Mouse (Mus musculus) myocyte (in vitro differentiated cells): ENCODE results near the gene Col4a2. TPM values are rescaled to one million over a fixed set of nuclear protein-coding genes. Genes with fewer than 3 reads are reported as not detected.
A peak's percentile ranks its signal among the peaks of the same experiment; 100 is the strongest.

Experiments
- H3K27me3 ChIP-seq: one replicate; pipeline ENCODE4 v1.6.1; 2011; ENCODE audit not compliant: control insufficient read depth, insufficient read depth, insufficient read length
- H3K36me3 ChIP-seq: one replicate; pipeline ENCODE4 v1.6.1; 2011; ENCODE audit not compliant: control insufficient read depth, insufficient read depth
- H3K4me2 ChIP-seq: one replicate; pipeline ENCODE4 v1.6.1; 2011; ENCODE audit warnings: low read depth, control low read depth
- H3K4me3 ChIP-seq: one replicate; pipeline ENCODE4 v1.5.1; 2011; ENCODE audit warnings: mild to moderate bottlenecking, control low read depth, moderate library complexity
- H3K79me2 ChIP-seq: one replicate; pipeline ENCODE4 v1.6.1; 2011; ENCODE audit not compliant: control insufficient read depth, insufficient read depth
- H3ac ChIP-seq: one replicate; pipeline ENCODE4 v1.6.1; 2011; ENCODE audit not compliant: control insufficient read depth, insufficient read length
- CEBPB ChIP-seq: IDR thresholded peaks from 2 replicates; pipeline ENCODE4 v1.6.1; 2011; ENCODE audit warnings: mild to moderate bottlenecking, moderate library complexity; ENCODE audit not compliant: poor library complexity, insufficient read depth, severe bottlenecking
- E2F4 ChIP-seq: IDR thresholded peaks from one replicate; pipeline ENCODE4 v1.6.1; 2011; ENCODE audit warnings: mild to moderate bottlenecking, control low read depth, moderate library complexity; ENCODE audit not compliant: insufficient read depth
- MAX ChIP-seq: IDR thresholded peaks from one replicate; pipeline ENCODE4 v1.6.1; 2011; ENCODE audit warnings: low read depth, mild to moderate bottlenecking, control low read depth
- MYOD1 ChIP-seq, 3 experiments: IDR thresholded peaks; one replicate each; pipeline ENCODE4 v1.6.1; 2011; ENCODE audit warnings: control low read depth in 2 of 3, low read depth in 2 of 3, mild to moderate bottlenecking in 2 of 3, moderate library complexity in 1 of 3; ENCODE audit not compliant: insufficient read length in 2 of 3, control insufficient read depth in 1 of 3
- MYOG ChIP-seq, 3 experiments: IDR thresholded peaks; one replicate each; pipeline ENCODE4 v1.6.1; 2011; ENCODE audit warnings: control low read depth in 2 of 3, low read depth in 2 of 3, mild to moderate bottlenecking in 2 of 3; ENCODE audit not compliant: insufficient read length in 2 of 3, control insufficient read depth in 1 of 3, insufficient read depth in 1 of 3
- POLR2A ChIP-seq: IDR thresholded peaks from one replicate; pipeline ENCODE4 v1.6.1; 2011; ENCODE audit warnings: low read depth, mild to moderate bottlenecking, control low read depth, moderate library complexity; ENCODE audit not compliant: insufficient read length
- POLR2AphosphoS2 ChIP-seq: IDR thresholded peaks from one replicate; pipeline ENCODE4 v1.6.1; 2011; ENCODE audit warnings: low read depth, control low read depth; ENCODE audit not compliant: insufficient read length
- REST ChIP-seq: IDR thresholded peaks from one replicate; pipeline ENCODE4 v1.6.1; 2011; ENCODE audit warnings: mild to moderate bottlenecking, control low read depth, moderate library complexity; ENCODE audit not compliant: insufficient read depth, insufficient read length
- SRF ChIP-seq: IDR thresholded peaks from one replicate; pipeline ENCODE4 v1.6.1; 2011; ENCODE audit warnings: low read depth; ENCODE audit not compliant: control insufficient read depth, insufficient read length
- TCF12 ChIP-seq: IDR thresholded peaks from one replicate; pipeline ENCODE4 v1.6.1; 2011; ENCODE audit warnings: mild to moderate bottlenecking, control low read depth; ENCODE audit not compliant: poor library complexity, insufficient read depth, severe bottlenecking
- TCF3 ChIP-seq: IDR thresholded peaks from one replicate; pipeline ENCODE4 v1.6.1; 2011; ENCODE audit warnings: low read depth, control low read depth; ENCODE audit not compliant: insufficient read length
- USF1 ChIP-seq: IDR thresholded peaks from one replicate; pipeline ENCODE4 v1.6.1; 2011; ENCODE audit warnings: low read depth, mild to moderate bottlenecking, control low read depth, moderate library complexity
- polyA plus RNA-seq: library from polyadenylated mRNA; unstranded; fragments of >200 nt; fragmentation: generic; extraction: Trizol; gene quantifications from one replicate; pipeline ENCODE4 v1.2.1, GENCODE M21; 2012; ENCODE audit warnings: missing spikeins

Col4a2 gene
- polyA plus RNA-seq, 1 experiment, result 47.3 TPM

DNA sequence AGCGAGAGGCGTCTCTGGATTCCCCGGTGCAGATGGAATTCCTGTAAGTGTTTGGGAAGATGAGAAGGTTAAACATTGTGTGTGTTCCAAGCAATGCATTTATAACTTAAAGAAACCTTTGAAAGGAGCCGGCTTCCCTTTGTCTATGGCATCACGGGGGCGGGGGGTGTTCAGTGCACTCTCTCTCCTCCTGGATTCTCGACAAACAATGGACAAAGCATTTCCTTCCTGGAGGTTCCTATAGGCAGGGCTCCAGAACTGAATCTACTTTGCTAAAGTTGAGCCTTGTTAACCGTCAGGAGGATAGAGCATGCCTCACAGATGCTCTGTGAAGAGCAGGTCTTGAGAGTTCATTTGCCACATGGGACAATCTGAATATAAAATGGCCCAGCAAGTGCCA is 87.1 kb downstream of the Col4a2 start:
- Histone ChIP-seq H3K36me3 (peaks cover 5% of the 10 kb centered on the region), H3K4me3 (no peak overlapping the region)
- TF ChIP-seq MAX (no peak), POLR2AphosphoS2 (no peak), E2F4 (no peak), MYOG (IDR thresholded peaks at IDR 0.05; ENCODE audit: control insufficient read depth in 1 of 3, insufficient read depth in 1 of 3, insufficient read length in 2 of 3, low read depth in 2 of 3) (no peak), TCF3 (no peak), POLR2A (no peak), TCF12 (no peak), USF1 (no peak), CEBPB (no peak), REST (no peak), MYOD1 (IDR thresholded peaks at IDR 0.05; ENCODE audit: control insufficient read depth in 1 of 3, insufficient read length in 2 of 3, low read depth in 2 of 3) (no peak), SRF (no peak)

DNA sequence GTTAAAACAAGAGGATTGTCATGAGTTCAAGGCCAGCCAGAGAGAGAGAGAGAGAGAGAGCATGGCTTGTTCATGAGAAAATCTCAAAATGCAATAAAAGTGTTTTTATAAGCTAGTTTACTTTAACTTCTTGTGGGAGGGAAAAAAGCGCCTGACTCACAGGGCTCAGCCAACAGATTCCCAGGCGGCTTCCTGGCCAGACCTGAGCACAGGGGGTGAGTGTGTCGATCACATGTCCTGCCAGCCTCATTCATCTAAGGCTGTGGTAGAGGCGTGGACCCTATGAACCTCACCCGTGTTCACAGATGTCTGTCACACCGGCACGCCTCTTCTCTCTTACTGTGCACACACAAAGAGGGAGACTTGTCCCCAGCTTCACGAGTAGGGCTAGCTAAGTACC is 87.6 kb downstream of the Col4a2 start:
- peak; percentile 38 for TF ChIP-seq USF1
- no peak for TF ChIP-seq POLR2AphosphoS2
- Histone ChIP-seq H3K4me3 (no peak overlapping the region), H3K4me2 (no peak overlapping the region), H3K36me3 (peaks cover 5% of the 10 kb centered on the region), H3K79me2 (no peaks in the 10 kb centered on the region), H3ac (no peak overlapping the region), H3K27me3 (no peaks in the 10 kb centered on the region)

More for the DNA sequence above, 87.1 kb downstream of the Col4a2 start:
- Histone ChIP-seq H3ac (no peak overlapping the region), H3K79me2 (no peaks in the 10 kb centered on the region), H3K27me3 (no peaks in the 10 kb centered on the region), H3K4me2 (no peak overlapping the region)

DNA sequence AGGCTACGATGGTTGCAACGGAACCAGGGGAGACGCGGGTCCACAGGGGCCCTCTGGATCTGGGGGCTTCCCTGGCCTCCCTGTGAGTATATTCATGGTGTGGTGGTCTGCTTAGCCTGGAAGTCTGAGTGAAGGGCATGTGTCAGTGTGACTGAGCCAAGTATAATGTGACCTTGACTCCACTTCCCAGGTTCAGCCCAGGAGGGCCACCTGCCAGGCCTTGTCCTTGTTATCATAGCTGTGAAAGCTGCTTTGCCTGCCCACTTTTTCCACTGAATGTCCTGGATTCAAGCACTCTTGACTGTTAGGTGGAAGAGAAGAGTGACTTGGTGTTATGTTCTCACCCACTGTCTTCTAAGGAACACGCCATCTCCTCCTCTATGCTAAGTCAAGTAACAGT is 88.6 kb downstream of the Col4a2 start:
- Histone ChIP-seq H3K36me3 (peaks cover 5% of the 10 kb centered on the region), H3K79me2 (no peaks in the 10 kb centered on the region), H3K27me3 (no peaks in the 10 kb centered on the region), H3ac (no peak overlapping the region), H3K4me2 (no peak overlapping the region), H3K4me3 (no peak overlapping the region)
- TF ChIP-seq POLR2AphosphoS2 (no peak), MYOD1 (IDR thresholded peaks at IDR 0.05; ENCODE audit: control insufficient read depth in 1 of 3, insufficient read length in 2 of 3, low read depth in 2 of 3) (no peak), USF1 (no peak), TCF12 (no peak), TCF3 (no peak)

DNA sequence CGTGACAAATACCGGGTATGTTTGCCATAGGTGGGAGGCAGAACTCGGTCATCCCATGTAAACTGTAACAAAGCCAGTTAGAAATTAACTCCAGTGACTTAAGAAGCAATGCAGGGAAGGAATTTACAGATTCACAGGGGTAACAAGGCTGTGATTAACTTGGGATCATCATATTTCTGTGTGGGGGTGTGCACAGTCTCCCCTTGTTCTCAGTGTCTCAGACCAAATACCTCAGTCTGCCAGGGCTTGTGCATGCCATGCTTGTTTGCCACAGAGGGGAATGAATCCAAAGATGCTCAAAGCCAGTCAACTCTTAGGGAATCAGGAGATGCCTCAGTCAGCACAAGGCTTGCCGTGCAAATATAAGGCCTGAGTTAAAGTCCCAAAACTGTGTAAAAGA is 89.6 kb downstream of the Col4a2 start:
- no peaks in the 10 kb centered on the region for H3K27me3 ChIP-seq
- peaks cover 5% of the 10 kb centered on the region for H3K36me3 ChIP-seq
- TF ChIP-seq REST (no peak), POLR2AphosphoS2 (no peak), E2F4 (no peak), MAX (no peak), USF1 (no peak), POLR2A (no peak), CEBPB (no peak)
- H3ac ChIP-seq, result no peak overlapping the region
- no peak overlapping the region for H3K4me2 ChIP-seq
- no peak overlapping the region for H3K4me3 ChIP-seq
- no peaks in the 10 kb centered on the region for H3K79me2 ChIP-seq

DNA sequence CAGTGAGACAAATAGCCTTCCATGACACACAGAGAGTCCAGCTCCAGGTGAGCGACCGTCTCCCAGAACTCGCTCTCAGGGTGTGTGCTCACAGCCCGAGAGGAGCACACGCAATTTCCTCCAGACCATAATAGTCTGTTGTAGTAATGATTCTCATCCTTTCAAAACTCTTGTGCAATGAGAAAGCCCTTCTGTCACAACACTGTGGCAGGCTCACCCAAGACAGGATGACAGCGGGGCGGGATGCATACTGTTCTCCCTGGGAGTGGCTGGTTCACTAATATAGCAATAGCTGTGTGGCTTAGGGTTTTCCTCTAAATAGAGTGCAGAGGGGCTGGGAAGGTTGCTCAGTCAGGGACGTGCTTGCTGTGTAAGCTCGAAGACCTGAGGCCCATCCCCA is 91.2 kb downstream of the Col4a2 start:
- peaks cover 5% of the 10 kb centered on the region for H3K36me3 ChIP-seq
- no peaks in the 10 kb centered on the region for H3K27me3 ChIP-seq
- H3ac ChIP-seq, result no peak overlapping the region
- no peak for TF ChIP-seq USF1
- H3K4me3 ChIP-seq, result no peak overlapping the region
- H3K79me2 ChIP-seq, result no peaks in the 10 kb centered on the region
- no peak overlapping the region for H3K4me2 ChIP-seq

DNA sequence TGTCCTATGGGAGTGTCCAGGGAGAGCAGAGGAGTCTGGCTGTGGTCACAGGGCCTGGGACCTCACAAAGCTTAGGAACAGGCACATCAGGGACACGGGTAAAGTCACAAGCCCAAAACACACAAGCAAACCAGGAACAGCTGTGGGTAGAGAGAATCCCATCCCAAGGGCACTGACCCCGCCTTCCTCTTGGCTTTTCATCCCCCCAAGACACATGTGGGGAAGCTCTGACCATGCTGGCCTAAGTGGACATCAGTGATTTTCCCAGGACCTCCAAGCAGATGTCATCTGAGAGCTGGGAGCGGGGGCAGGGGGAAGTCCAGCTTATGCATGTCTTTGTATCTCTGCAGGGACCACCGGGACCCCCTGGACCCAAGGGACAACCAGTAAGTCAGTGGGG is 92.0 kb downstream of the Col4a2 start:
- Histone ChIP-seq H3K4me2 (no peak overlapping the region), H3K27me3 (no peaks in the 10 kb centered on the region), H3K4me3 (no peak overlapping the region), H3ac (no peak overlapping the region), H3K79me2 (no peaks in the 10 kb centered on the region), H3K36me3 (peaks cover 5% of the 10 kb centered on the region)
- TF ChIP-seq SRF (no peak), USF1 (no peak), TCF12 (no peak), MYOD1 (IDR thresholded peaks at IDR 0.05; ENCODE audit: control insufficient read depth in 1 of 3, insufficient read length in 2 of 3, low read depth in 2 of 3) (peak in 2 of 3 experiments; percentile 38 to 49), E2F4 (no peak), TCF3 (no peak), CEBPB (no peak), MAX (no peak), REST (no peak), MYOG (IDR thresholded peaks at IDR 0.05; ENCODE audit: control insufficient read depth in 1 of 3, insufficient read depth in 1 of 3, insufficient read length in 2 of 3, low read depth in 2 of 3) (peak in 1 of 3 experiments; percentile 62), POLR2A (no peak), POLR2AphosphoS2 (no peak)
